Mouse (Mus musculus): ENCODE results near the gene Rasgef1b.

The Rasgef1b gene

DNA sequence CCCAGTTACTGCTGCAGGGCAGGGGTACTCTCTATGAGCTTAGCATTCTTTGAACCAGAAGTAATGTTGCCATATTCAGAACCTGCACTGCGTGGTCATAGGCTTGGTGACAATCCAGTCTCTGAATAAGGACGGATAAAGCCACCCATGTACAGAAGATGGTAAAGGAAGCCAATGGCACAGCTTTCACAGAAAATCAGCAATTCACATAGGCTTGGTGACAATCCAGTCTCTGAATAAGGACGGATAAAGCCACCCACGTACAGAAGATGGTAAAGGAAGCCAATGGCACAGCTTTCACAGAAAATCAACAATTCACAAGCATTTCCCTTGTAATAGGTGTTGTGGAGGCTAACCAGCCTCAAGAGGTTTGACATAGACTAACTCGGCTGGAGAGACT, 245.7 kb downstream of the Rasgef1b start:
- DNase-seq = no peak

- DNase-seq = no peak
Observed at GRCm38 (mm10) chr5:99482524-99482923, 246.3 kb downstream of the Rasgef1b start.

- no peak for DNase-seq
Observed at GRCm38 (mm10) chr5:99482016-99482415, 246.8 kb downstream of the Rasgef1b start.

GRCm38 (mm10) chr5:99480078-99481031, 248.5 kb downstream of the Rasgef1b start:
- no peak for DNase-seq

GRCm38 (mm10) chr5:99479263-99480077, 249.4 kb downstream of the Rasgef1b start:
- peak; percentile 28 for DNase-seq

DNA sequence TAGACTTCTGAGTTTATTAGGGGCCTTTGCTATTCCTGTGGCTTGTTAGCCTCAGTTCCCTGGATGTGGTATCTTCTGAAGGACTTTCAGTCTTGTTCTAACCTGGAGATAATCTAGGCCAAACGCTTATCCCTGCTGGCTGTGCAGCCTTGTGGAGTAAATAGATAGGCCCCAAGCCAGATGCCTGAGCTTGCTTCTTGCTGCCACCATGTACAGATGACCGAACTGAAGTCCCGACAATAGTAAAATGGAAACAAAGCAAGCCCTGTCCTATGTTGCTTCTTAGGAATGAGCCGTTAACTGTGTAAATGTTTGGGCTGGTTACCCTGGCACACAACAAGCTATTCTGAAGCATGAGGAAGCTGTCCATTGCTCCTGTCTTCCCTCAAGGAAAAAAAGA, 250.1 kb downstream of the Rasgef1b start:
- no peak for DNase-seq

GRCm38 (mm10) chr5:99477420-99477815, 251.4 kb downstream of the Rasgef1b start:
- DNase-seq = no peak

DNA sequence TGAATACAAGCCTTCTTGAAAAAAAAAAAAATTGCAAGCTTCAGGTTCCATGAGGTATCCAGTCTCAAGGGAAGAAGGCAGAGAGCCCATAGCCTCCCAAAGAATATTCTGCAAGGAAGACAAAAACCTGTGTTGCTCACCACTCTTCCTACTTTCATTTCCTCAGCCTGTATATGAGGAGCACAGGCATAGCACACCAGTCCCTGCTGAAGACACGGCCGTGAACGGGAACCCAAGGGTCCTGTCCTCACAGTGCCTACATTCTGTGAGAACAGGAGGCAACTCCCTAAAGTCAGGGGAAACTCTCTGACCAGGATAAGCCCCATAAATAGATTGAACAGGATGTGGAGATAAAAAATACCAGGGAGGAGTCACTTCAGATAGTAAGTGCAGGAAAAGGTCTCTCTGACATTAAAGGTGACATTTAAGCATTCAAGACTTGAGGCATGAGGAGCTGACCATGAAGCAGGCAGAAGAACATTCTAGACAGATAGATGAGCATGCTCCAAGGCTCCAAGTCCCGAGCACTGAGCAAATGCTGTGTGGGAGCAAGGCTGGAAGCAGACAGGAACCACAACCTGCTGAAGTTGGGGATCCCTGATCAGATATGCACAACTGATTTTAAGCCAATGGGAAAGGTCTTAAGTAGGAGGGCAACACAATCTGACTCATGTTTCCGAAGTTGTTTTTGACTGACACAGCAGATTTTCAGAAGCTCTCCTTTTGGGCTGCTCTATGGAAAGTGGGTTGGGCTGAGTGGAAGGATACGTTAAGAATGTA, 252.0 kb downstream of the Rasgef1b start:
- no peak for DNase-seq

- no peak for DNase-seq
Observed at GRCm38 (mm10) chr5:99472607-99473335, 256.1 kb downstream of the Rasgef1b start.

- no peak for DNase-seq
Observed at GRCm38 (mm10) chr5:99471790-99472189, 257.1 kb downstream of the Rasgef1b start.

DNA sequence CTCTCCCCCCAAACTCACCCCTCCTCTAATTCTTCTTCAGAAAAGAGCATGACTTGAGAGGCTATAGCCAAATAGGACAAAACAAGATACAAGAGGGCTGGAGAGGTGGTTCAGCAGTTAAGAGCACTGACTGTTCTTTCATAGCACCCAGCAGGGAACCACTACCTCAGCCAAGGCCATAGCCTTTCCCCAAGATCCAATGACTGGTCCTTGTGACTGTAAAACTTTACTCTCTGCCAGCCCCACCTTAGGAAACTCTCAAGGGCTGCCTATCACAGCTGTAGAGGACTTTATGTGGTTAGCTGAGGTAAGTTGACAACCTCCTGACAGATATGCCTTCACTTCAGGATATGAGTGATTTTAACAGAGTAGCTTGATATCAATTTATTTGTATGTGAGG, 258.3 kb downstream of the Rasgef1b start:
- no peak for DNase-seq

DNA sequence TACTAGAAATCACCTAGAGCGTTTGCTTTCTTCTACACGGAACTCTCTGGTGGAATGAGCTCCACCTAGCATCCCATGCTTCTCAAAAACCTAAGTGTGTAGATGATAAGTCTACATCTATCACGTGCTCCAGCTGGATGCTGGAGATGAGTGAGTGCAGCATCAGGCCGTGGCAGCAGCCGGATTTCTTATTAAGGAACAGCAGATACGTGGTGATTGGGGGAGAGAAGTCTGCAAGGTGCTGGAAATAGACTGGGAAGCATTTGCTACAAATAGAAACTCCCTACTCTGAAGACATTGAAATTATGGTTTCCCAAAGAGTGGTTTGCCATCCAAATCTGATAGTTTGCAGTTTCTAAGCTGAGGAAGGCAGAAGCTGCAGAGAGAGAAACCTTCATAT, 269.9 kb downstream of the Rasgef1b start:
- peak; percentile 52 for DNase-seq

- no peak for DNase-seq
Observed at GRCm38 (mm10) chr5:99457291-99457690, 271.6 kb downstream of the Rasgef1b start.

DNA sequence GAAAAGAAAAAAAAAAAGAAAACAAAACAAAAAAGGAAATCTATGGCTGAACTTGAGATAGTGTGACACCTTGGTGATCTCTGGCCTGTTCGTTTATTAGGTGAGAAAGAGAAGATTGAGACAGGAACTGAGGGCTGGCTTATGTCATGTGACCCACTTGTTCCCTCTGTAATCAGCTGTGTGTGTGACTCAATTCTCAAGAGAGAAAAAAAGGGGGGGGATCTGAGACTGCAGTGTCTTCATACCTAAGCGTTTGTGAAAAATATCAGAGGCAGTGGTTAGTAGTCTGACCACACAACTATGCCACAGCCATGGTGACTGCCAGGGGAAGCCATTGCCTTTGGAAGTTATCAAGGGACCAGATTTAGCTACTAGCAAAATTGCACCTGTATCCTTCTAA, 276.9 kb downstream of the Rasgef1b start:
- no peak for DNase-seq

DNA sequence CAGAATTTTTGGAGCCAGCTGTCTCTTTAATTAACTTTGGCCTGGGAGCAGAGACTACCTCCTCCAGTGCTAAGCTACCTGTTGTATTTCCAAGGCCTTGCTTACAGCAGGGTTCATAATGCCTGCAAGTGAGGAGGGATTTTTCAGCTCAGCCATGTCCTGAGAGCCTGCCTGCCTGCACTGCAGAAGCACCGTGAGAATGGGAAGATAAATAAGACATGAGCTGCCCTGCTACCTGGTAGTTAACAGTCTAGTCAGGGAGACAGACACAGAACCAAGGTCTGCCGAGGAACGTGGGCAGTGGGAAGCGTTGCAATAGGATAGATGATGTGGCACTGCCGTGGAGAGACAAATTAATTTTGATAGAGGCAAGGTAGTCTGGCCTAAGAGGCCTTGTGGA, 277.4 kb downstream of the Rasgef1b start:
- no peak for DNase-seq

- no peak for DNase-seq
Observed at GRCm38 (mm10) chr5:99450994-99451393, 277.9 kb downstream of the Rasgef1b start.

- DNase-seq = no peak
Observed at GRCm38 (mm10) chr5:99450463-99450862, 278.4 kb downstream of the Rasgef1b start.

DNA sequence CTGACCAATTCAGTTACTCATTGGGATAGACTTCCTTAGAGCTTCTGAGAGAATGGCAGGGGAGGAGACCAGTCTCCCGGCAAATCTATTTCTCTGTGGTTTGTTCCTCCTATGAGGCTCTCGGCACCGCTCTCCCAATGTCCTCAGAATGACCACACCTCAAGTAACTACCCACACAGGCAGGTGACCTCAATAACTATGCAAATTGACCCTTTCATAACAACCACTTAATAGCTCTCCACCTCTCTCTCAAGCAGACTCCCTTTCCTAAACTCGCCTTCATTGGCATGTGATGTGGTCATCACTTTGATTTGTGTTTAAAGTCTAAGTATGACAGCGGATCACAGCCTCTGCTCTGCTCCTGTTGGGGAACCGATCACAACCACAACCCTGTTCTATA, 281.4 kb downstream of the Rasgef1b start:
- no peak for DNase-seq

DNA sequence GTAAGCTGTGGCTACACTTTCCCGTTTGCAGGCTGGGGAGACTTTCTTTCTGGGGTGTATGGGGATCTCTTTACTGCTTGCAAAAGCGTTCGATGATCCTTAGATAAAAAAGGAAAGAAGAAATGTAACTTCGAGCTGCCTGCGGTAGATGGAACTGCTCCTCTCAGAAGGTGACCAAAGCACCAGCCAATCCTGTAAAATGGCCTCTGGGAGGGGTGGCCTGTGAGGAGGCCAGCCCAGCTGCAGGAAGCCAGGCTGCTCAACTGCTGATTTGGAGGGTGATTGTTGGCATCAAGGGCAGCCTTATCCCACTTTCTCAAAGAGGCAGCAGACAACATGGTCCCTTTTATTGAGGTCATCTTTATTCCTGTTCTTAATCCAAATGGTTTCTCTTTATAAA, 283.6 kb downstream of the Rasgef1b start:
- DNase-seq = no peak

- no peak for DNase-seq
Observed at GRCm38 (mm10) chr5:99444777-99445176, 284.1 kb downstream of the Rasgef1b start.

GRCm38 (mm10) chr5:99440109-99440508, 288.8 kb downstream of the Rasgef1b start:
- DNase-seq = no peak

GRCm38 (mm10) chr5:99438526-99438925, 290.3 kb downstream of the Rasgef1b start:
- no peak for DNase-seq
